Mouse (Mus musculus): ENCODE results near the gene Ifngr2. TPM values are rescaled to one million over a fixed set of nuclear protein-coding genes. Genes with fewer than 3 reads are reported as not detected.
A peak's percentile ranks its signal among the peaks of the same experiment; 100 is the strongest.

The Ifngr2 gene
- total RNA-seq, 1 experiment from 2014 or later: 49.4 TPM

- ATAC-seq (replicated peaks; ENCODE audit: insufficient number of reproducible peaks, low FRiP score, low TSS enrichment, poor library complexity, severe bottlenecking): no peak
Measured at GRCm38 (mm10) chr16:91593262-91593661, 46.4 kb downstream of the Ifngr2 start.

- ATAC-seq (replicated peaks; ENCODE audit: insufficient number of reproducible peaks, low FRiP score, low TSS enrichment, poor library complexity, severe bottlenecking): no peak
Measured at GRCm38 (mm10) chr16:91595076-91595475, 48.2 kb downstream of the Ifngr2 start.

- peak; percentile 51 for ATAC-seq (replicated peaks; ENCODE audit: insufficient number of reproducible peaks, low FRiP score, low TSS enrichment, poor library complexity, severe bottlenecking)
Measured at GRCm38 (mm10) chr16:91596397-91596778, 49.5 kb downstream of the Ifngr2 start.

- ATAC-seq (replicated peaks; ENCODE audit: insufficient number of reproducible peaks, low FRiP score, low TSS enrichment, poor library complexity, severe bottlenecking): no peak
Measured at GRCm38 (mm10) chr16:91596779-91597671, 50.2 kb downstream of the Ifngr2 start.

- peak; percentile 93 for ATAC-seq (replicated peaks; ENCODE audit: insufficient number of reproducible peaks, low FRiP score, low TSS enrichment, poor library complexity, severe bottlenecking)
Measured at GRCm38 (mm10) chr16:91597672-91598010, 50.8 kb downstream of the Ifngr2 start, which contains the start of gene Tmem50b. Gene Tmem50b (minus strand): TSS chr16:91597800.

- ATAC-seq (replicated peaks; ENCODE audit: insufficient number of reproducible peaks, low FRiP score, low TSS enrichment, poor library complexity, severe bottlenecking): no peak
Measured at GRCm38 (mm10) chr16:91599242-91599641, 52.4 kb downstream of the Ifngr2 start.

GRCm38 (mm10) chr16:91601081-91601480 is 54.2 kb downstream of the Ifngr2 start:
- ATAC-seq (replicated peaks; ENCODE audit: insufficient number of reproducible peaks, low FRiP score, low TSS enrichment, poor library complexity, severe bottlenecking): no peak

GRCm38 (mm10) chr16:91601693-91602092 is 54.8 kb downstream of the Ifngr2 start:
- ATAC-seq (replicated peaks; ENCODE audit: insufficient number of reproducible peaks, low FRiP score, low TSS enrichment, poor library complexity, severe bottlenecking): peak; percentile 53

GRCm38 (mm10) chr16:91605156-91605555 is 58.3 kb downstream of the Ifngr2 start:
- ATAC-seq (replicated peaks; ENCODE audit: insufficient number of reproducible peaks, low FRiP score, low TSS enrichment, poor library complexity, severe bottlenecking): no peak

GRCm38 (mm10) chr16:91606958-91607357 is 60.1 kb downstream of the Ifngr2 start:
- ATAC-seq (replicated peaks; ENCODE audit: insufficient number of reproducible peaks, low FRiP score, low TSS enrichment, poor library complexity, severe bottlenecking): peak; percentile 89

- ATAC-seq (replicated peaks; ENCODE audit: insufficient number of reproducible peaks, low FRiP score, low TSS enrichment, poor library complexity, severe bottlenecking): no peak
Measured at GRCm38 (mm10) chr16:91609501-91610245, 62.8 kb downstream of the Ifngr2 start.

- ATAC-seq (replicated peaks; ENCODE audit: insufficient number of reproducible peaks, low FRiP score, low TSS enrichment, poor library complexity, severe bottlenecking): peak; percentile 64
Measured at GRCm38 (mm10) chr16:91611248-91611647, 64.4 kb downstream of the Ifngr2 start.

- ATAC-seq (replicated peaks; ENCODE audit: insufficient number of reproducible peaks, low FRiP score, low TSS enrichment, poor library complexity, severe bottlenecking): peak; percentile 51
Measured at GRCm38 (mm10) chr16:91612525-91612924, 65.7 kb downstream of the Ifngr2 start.

- ATAC-seq (replicated peaks; ENCODE audit: insufficient number of reproducible peaks, low FRiP score, low TSS enrichment, poor library complexity, severe bottlenecking): no peak
Measured at GRCm38 (mm10) chr16:91614552-91614951, 67.7 kb downstream of the Ifngr2 start.

Other genes with a start within 250 kb of the Ifngr2 start
- 188 to 243 TPM (median 214 TPM) in 3 replicates for gene Ifnar2, start 174.3 kb upstream of the Ifngr2 start, total RNA-seq (2017)
- gene Gm21970, start 155.4 kb upstream of the Ifngr2 start, total RNA-seq (2017): not detected in 3 replicates
- gene Il10rb, start 140.9 kb upstream of the Ifngr2 start, total RNA-seq (2017): 86.7 to 144 TPM (median 102 TPM) in 3 replicates
- gene Ifnar1, start 61.8 kb upstream of the Ifngr2 start, total RNA-seq (2017): 91.0 to 131 TPM (median 108 TPM) in 3 replicates
- gene Tmem50b, start 50.7 kb downstream of the Ifngr2 start, total RNA-seq (2017): 44.6 to 80.4 TPM (median 63.0 TPM) in 3 replicates
- 1.1 to 3.1 TPM (median 1.6 TPM) in 3 replicates for gene Dnajc28, start 72.0 kb downstream of the Ifngr2 start, total RNA-seq (2017)
- 45.6 to 47.6 TPM (median 47.0 TPM) in 3 replicates for gene Gart, start 99.9 kb downstream of the Ifngr2 start, total RNA-seq (2017)
- 374 to 473 TPM (median 406 TPM) in 3 replicates for gene Son, start 100.4 kb downstream of the Ifngr2 start, total RNA-seq (2017)
- gene Donson, start 141.7 kb downstream of the Ifngr2 start, total RNA-seq (2017): 44.3 to 63.9 TPM (median 50.9 TPM) in 3 replicates
- gene Cryzl1, start 181.9 kb downstream of the Ifngr2 start, total RNA-seq (2017): 77.1 to 114 TPM (median 103 TPM) in 3 replicates
- 17.6 to 27.7 TPM (median 24.7 TPM) in 3 replicates for gene Itsn1, start 182.2 kb downstream of the Ifngr2 start, total RNA-seq (2017)

All from monocyte, adult 5-6 weeks (primary cell).